Mouse (Mus musculus): ENCODE data around the gene Smim7. TPM values are rescaled to one million over a fixed set of nuclear protein-coding genes. Genes with fewer than 3 reads are reported as not detected.

The Smim7 gene
- total and polyA plus RNA-seq, 2 experiments from 2014 or later = 106 to 143 TPM

DNA sequence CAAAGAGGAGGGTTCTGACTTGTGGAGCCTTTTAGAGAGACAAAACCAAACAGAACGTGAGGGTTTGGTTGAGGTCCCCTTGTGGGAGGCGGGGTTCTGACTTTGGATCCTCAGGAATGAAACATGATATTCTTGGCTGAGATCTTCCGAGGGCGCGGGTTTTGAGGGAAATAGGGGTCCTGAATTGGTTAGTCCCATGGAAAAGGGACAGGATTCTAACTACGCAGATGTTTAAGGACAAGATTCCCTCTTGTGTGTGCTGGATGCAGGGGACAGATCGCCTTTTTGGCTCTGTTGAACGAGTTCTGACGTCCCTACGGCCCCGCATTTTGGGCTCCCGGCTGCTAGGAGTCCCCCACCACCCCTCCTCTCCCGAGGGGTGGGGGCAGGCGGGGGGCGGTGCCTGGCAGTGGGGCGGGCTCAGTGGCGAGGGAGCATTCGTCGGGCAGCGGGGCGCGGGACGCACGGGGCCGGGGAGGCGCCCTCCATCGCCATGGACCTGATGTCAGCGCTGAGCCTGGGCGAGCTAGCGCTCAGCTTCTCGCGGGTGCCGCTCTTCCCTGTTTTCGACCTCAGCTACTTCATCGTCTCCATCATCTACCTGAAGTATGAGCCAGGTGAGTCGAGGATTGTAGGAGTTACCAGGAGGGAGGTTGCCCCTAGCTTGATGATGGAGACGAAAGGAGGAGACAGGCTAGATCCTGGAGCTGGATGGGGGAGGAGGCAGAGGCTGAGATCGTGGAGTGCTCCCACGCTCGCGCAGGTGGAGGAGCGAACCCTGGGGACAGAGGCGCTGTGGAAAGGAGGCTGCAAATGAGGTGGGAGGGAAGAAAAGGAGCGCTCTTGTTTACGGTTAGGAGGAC lies 954 bp upstream of the Smim7 start, which contains the start of gene Tmem38a:
Gene Tmem38a, plus strand, starts transcription at position 445 of the 863 bp plus-strand sequence.
- no peaks in the 10 kb centered on the region for H3K27me3 ChIP-seq (ENCODE audit: insufficient read depth, low read length)
- H3K4me2 ChIP-seq (ENCODE audit: low read depth, low read length) = peak within 1 kb of the TSS; percentile 93
- peak within 1 kb of the TSS; percentile 91 for H3K27ac ChIP-seq
- DNase-seq (ENCODE audit: low spot score) (peak; percentile 75), ATAC-seq (peak; percentile 44)
- H3K4me3 ChIP-seq (ENCODE audit: low read length) = peak within 1 kb of the TSS; percentile 79
- H3K9ac ChIP-seq (replicated peaks; ENCODE audit: low read length) = peak within 1 kb of the TSS; percentile 71
- WGBS = 1% methylated on average over 45 of the region's 45 CpGs
- no peaks in the 10 kb centered on the region for H3K9me3 ChIP-seq (ENCODE audit: low read length)
- H3K4me1 ChIP-seq (ENCODE audit: insufficient read depth, low read length) = peaks cover 11% of the 10 kb centered on the region
- no peak for TF ChIP-seq CTCF (IDR thresholded peaks at IDR 0.05; ENCODE audit: low read depth)
- H3K36me3 ChIP-seq (ENCODE audit: insufficient read depth, low read length) = peaks cover 21% of the 10 kb centered on the region

- H3K4me3 ChIP-seq (ENCODE audit: low read length) = no peak overlapping the region
- DNase-seq (ENCODE audit: low spot score) = no peak
- no peaks in the 10 kb centered on the region for H3K9me3 ChIP-seq (ENCODE audit: low read length)
- ATAC-seq = no peak
- no peak overlapping the region for H3K4me2 ChIP-seq (ENCODE audit: low read depth, low read length)
- H3K27ac ChIP-seq = no peak overlapping the region
- H3K4me1 ChIP-seq (ENCODE audit: insufficient read depth, low read length) = peaks cover 5% of the 10 kb centered on the region
- 85% methylated on average over 2 of the region's 2 CpGs for WGBS
- no peaks in the 10 kb centered on the region for H3K27me3 ChIP-seq (ENCODE audit: insufficient read depth, low read length)
- H3K9ac ChIP-seq (replicated peaks; ENCODE audit: low read length) = no peak overlapping the region
- peaks cover 38% of the 10 kb centered on the region for H3K36me3 ChIP-seq (ENCODE audit: insufficient read depth, low read length)
- TF ChIP-seq CTCF (IDR thresholded peaks at IDR 0.05; ENCODE audit: low read depth) = no peak
Measured at GRCm38 (mm10) chr8:72565970-72566369, 4.9 kb downstream of the Smim7 start.

DNA sequence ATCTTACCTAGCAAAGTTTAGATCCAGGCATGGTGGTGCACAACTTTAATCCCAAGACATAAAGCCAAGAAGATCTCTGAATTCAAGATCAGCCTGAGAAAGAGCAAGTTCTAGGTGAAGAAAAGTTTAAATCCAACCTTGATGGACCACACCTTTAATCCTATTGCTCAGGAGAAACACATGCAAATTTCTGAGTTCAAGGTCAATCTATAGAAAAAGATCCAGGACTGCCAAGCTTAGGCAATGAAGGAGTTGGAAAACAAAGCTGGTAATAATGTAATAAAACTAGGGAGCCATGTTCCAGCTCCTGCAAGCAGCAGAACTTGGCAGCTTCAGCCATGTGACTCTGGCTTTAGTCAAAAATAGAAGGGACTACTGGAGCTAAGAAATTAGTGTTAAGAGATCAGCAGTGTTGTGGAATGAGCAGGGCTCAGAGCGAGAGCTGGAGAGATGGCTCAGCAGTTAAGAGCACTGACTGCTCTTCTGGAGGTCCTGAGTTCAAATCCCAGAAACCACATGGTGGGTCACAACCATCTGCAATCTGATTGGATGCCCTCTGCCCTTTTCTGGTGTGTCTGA lies 9.7 kb downstream of the Smim7 start:
- WGBS = 92% methylated on average over 1 of the region's 1 CpGs

DNA sequence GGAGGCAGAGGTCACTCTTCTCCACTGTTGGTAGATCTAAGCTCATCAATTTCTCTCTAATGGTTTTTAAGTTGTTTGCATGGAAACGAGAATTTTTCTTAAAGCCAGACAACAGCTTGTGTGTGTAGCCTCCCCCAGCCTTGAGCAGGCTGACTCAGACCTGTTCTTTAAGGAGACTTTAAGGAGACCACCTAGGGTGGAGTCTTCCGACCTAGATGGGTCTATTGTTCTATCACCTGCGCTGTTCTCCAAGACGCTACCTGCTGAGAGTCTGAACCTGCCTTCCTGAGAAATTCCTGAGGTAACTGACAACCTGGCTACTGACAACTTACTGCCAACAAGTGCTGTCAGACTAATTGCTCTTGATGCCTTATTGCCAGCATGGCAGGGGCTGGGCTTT lies 15.1 kb downstream of the Smim7 start:
- 48% methylated on average over 4 of the region's 4 CpGs for WGBS
- no peak for TF ChIP-seq CTCF (IDR thresholded peaks at IDR 0.05; ENCODE audit: low read depth)
- Histone ChIP-seq H3K9me3 (ENCODE audit: low read length) (no peaks in the 10 kb centered on the region), H3K4me1 (ENCODE audit: insufficient read depth, low read length) (no peaks in the 10 kb centered on the region), H3K4me2 (ENCODE audit: low read depth, low read length) (no peak overlapping the region), H3K27ac (no peak overlapping the region), H3K36me3 (ENCODE audit: insufficient read depth, low read length) (0 out of 2 replicates have a peak, but pooled peaks cover 4% of the 10 kb centered on the region), H3K4me3 (ENCODE audit: low read length) (no peak overlapping the region), H3K27me3 (ENCODE audit: insufficient read depth, low read length) (no peaks in the 10 kb centered on the region), H3K9ac (replicated peaks; ENCODE audit: low read length) (no peak overlapping the region)
- DNase-seq (ENCODE audit: low spot score) (no peak), ATAC-seq (no peak)

More for the DNA sequence above, 9.7 kb downstream of the Smim7 start:
- DNase-seq (ENCODE audit: low spot score) (no peak), ATAC-seq (no peak)
- H3K27me3 ChIP-seq (ENCODE audit: insufficient read depth, low read length) = no peaks in the 10 kb centered on the region
- H3K27ac ChIP-seq = no peak overlapping the region
- no peaks in the 10 kb centered on the region for H3K4me1 ChIP-seq (ENCODE audit: insufficient read depth, low read length)
- H3K36me3 ChIP-seq (ENCODE audit: insufficient read depth, low read length) = peaks cover 15% of the 10 kb centered on the region; the same call in 1 of the 2 replicates
- no peaks in the 10 kb centered on the region for H3K9me3 ChIP-seq (ENCODE audit: low read length)
- H3K4me2 ChIP-seq (ENCODE audit: low read depth, low read length) = no peak overlapping the region
- no peak overlapping the region for H3K9ac ChIP-seq (replicated peaks; ENCODE audit: low read length)
- no peak for TF ChIP-seq CTCF (IDR thresholded peaks at IDR 0.05; ENCODE audit: low read depth)
- H3K4me3 ChIP-seq (ENCODE audit: low read length) = no peak overlapping the region

- peak overlapping the region; percentile 99 for H3K4me2 ChIP-seq (ENCODE audit: low read depth, low read length)
- H3K9me3 ChIP-seq (ENCODE audit: low read length) = no peaks in the 10 kb centered on the region
- no peaks in the 10 kb centered on the region for H3K27me3 ChIP-seq (ENCODE audit: insufficient read depth, low read length)
- WGBS = 12% methylated on average over 5 of the region's 5 CpGs
- no peak for TF ChIP-seq CTCF (IDR thresholded peaks at IDR 0.05; ENCODE audit: low read depth)
- H3K4me1 ChIP-seq (ENCODE audit: insufficient read depth, low read length) = 0 out of 2 replicates have a peak, but pooled peaks cover 8% of the 10 kb centered on the region
- H3K27ac ChIP-seq = peak overlapping the region; percentile 93; the same call in 1 of the 2 replicates
- H3K9ac ChIP-seq (replicated peaks; ENCODE audit: low read length) = peak overlapping the region; percentile 98; the same call in 1 of the 2 replicates
- H3K36me3 ChIP-seq (ENCODE audit: insufficient read depth, low read length) = 0 out of 2 replicates have a peak, but pooled peaks cover 5% of the 10 kb centered on the region
- peak overlapping the region; percentile 92 for H3K4me3 ChIP-seq (ENCODE audit: low read length)
- ATAC-seq (no peak), DNase-seq (ENCODE audit: low spot score) (peak; percentile 4)
Measured at GRCm38 (mm10) chr8:72549314-72549892, 21.5 kb downstream of the Smim7 start.

DNA sequence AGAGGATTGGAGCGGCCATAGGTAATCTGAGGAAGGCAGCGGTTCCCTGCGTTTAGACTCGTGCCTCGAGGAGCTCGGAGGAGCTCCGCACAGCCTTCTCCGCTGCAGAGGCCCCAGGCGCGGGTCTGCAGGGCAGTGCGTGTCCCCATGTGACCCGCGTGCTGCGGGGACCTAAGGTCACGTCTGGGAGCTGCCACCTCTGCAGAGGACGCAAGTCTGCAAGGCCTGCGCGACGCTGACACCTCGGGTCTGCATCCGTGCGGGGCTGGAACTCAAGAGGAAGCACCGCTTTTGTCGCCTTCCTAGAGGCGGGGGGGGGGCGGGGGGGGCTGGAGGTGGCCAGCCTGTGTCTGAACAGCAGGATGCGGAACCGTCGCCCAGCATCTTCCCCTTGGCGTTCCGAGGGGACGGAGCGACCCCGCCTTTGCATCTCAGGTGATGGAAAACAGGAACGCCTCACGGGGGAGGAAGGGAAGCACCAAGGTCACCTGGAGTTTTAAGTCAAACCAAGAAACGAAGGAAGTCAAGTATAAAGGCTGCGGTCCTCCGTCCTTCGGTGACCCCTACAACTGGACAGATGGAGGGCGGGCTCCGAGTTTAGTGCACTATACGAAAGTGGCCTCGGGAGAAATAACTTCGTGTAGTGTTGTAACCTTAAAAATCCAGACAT lies 22.1 kb downstream of the Smim7 start:
- ATAC-seq (peak; percentile 70), DNase-seq (ENCODE audit: low spot score) (no peak)
- peak overlapping the region; percentile 92 for H3K4me3 ChIP-seq (ENCODE audit: low read length)
- H3K4me1 ChIP-seq (ENCODE audit: insufficient read depth, low read length) = 0 out of 2 replicates have a peak, but pooled peaks cover 8% of the 10 kb centered on the region
- peak overlapping the region; percentile 93 for H3K27ac ChIP-seq
- WGBS = under 1% methylated on average over 45 of the region's 45 CpGs
- no peaks in the 10 kb centered on the region for H3K9me3 ChIP-seq (ENCODE audit: low read length)
- H3K4me2 ChIP-seq (ENCODE audit: low read depth, low read length) = peak overlapping the region; percentile 99
- H3K27me3 ChIP-seq (ENCODE audit: insufficient read depth, low read length) = no peaks in the 10 kb centered on the region
- peak overlapping the region; percentile 98 for H3K9ac ChIP-seq (replicated peaks; ENCODE audit: low read length)
- no peak for TF ChIP-seq CTCF (IDR thresholded peaks at IDR 0.05; ENCODE audit: low read depth)
- H3K36me3 ChIP-seq (ENCODE audit: insufficient read depth, low read length) = peaks cover 11% of the 10 kb centered on the region; the same call in 1 of the 2 replicates
